Mouse (Mus musculus): ENCODE data around the gene Siva1. TPM values are rescaled to one million over a fixed set of nuclear protein-coding genes. Genes with fewer than 3 reads are reported as not detected.

Gene Siva1
- total RNA-seq, 2 experiments from 2014 or later = 113 to 339 TPM

- no peak for ATAC-seq (replicated peaks; ENCODE audit: poor library complexity, severe bottlenecking)
Observed at GRCm38 (mm10) chr12:112620354-112621061, 24.0 kb upstream of the Siva1 start.

- no peak for ATAC-seq (replicated peaks; ENCODE audit: poor library complexity, severe bottlenecking)
Observed at GRCm38 (mm10) chr12:112621900-112622299, 22.6 kb upstream of the Siva1 start.

- ATAC-seq (replicated peaks; ENCODE audit: poor library complexity, severe bottlenecking) = peak; percentile 13; the same call in 1 of the 2 replicates
Observed at GRCm38 (mm10) chr12:112623742-112624141, 20.7 kb upstream of the Siva1 start.

GRCm38 (mm10) chr12:112625700-112626099 is 18.8 kb upstream of the Siva1 start:
- ATAC-seq (replicated peaks; ENCODE audit: poor library complexity, severe bottlenecking) = no peak

- no peak for ATAC-seq (replicated peaks; ENCODE audit: poor library complexity, severe bottlenecking)
Observed at GRCm38 (mm10) chr12:112626455-112626854, 18.0 kb upstream of the Siva1 start.

GRCm38 (mm10) chr12:112627097-112627881 is 17.2 kb upstream of the Siva1 start:
- ATAC-seq (replicated peaks; ENCODE audit: poor library complexity, severe bottlenecking) = no peak

GRCm38 (mm10) chr12:112628197-112628596 is 16.3 kb upstream of the Siva1 start:
- no peak for ATAC-seq (replicated peaks; ENCODE audit: poor library complexity, severe bottlenecking)

- peak; percentile 70 for ATAC-seq (replicated peaks; ENCODE audit: poor library complexity, severe bottlenecking)
Observed at GRCm38 (mm10) chr12:112628928-112629721, 15.4 kb upstream of the Siva1 start.

- no peak for ATAC-seq (replicated peaks; ENCODE audit: poor library complexity, severe bottlenecking)
Observed at GRCm38 (mm10) chr12:112630029-112630428, 14.4 kb upstream of the Siva1 start.

- ATAC-seq (replicated peaks; ENCODE audit: poor library complexity, severe bottlenecking) = no peak
Observed at GRCm38 (mm10) chr12:112630796-112631195, 13.7 kb upstream of the Siva1 start.

GRCm38 (mm10) chr12:112631472-112631871 is 13.0 kb upstream of the Siva1 start:
- no peak for ATAC-seq (replicated peaks; ENCODE audit: poor library complexity, severe bottlenecking)

- no peak for ATAC-seq (replicated peaks; ENCODE audit: poor library complexity, severe bottlenecking)
Observed at GRCm38 (mm10) chr12:112632084-112632777, 12.2 kb upstream of the Siva1 start.

GRCm38 (mm10) chr12:112632907-112633306 is 11.6 kb upstream of the Siva1 start:
- peak; percentile 31 for ATAC-seq (replicated peaks; ENCODE audit: poor library complexity, severe bottlenecking)

- ATAC-seq (replicated peaks; ENCODE audit: poor library complexity, severe bottlenecking) = no peak
Observed at GRCm38 (mm10) chr12:112633686-112634085, 10.8 kb upstream of the Siva1 start.

- no peak for ATAC-seq (replicated peaks; ENCODE audit: poor library complexity, severe bottlenecking)
Observed at GRCm38 (mm10) chr12:112639526-112639925, 5.0 kb upstream of the Siva1 start.

GRCm38 (mm10) chr12:112643126-112643525 is 1.4 kb upstream of the Siva1 start:
- no peak for ATAC-seq (replicated peaks; ENCODE audit: poor library complexity, severe bottlenecking)

- ATAC-seq (replicated peaks; ENCODE audit: poor library complexity, severe bottlenecking) = no peak
Observed at GRCm38 (mm10) chr12:112644855-112645506, 502 bp downstream of the Siva1 start.

GRCm38 (mm10) chr12:112646139-112646538 is 1.7 kb downstream of the Siva1 start:
- no peak for ATAC-seq (replicated peaks; ENCODE audit: poor library complexity, severe bottlenecking)

GRCm38 (mm10) chr12:112648081-112648480 is 3.6 kb downstream of the Siva1 start:
- peak; percentile 47 for ATAC-seq (replicated peaks; ENCODE audit: poor library complexity, severe bottlenecking)

Data from granulocyte monocyte progenitor cell, adult 5-6 weeks (primary cell).